Mouse (Mus musculus) frontal cortex, adult 2 months (tissue): ENCODE data around the gene Kcnh1. TPM values are rescaled to one million over a fixed set of nuclear protein-coding genes. Genes with fewer than 3 reads are reported as not detected.
A peak's percentile ranks its signal among the peaks of the same experiment; 100 is the strongest.

Experiments
- DNase-seq, 2 experiments: peaks; one replicate each; pipeline ENCODE4 v3.0.0; 2022; ENCODE audit warnings: low spot score in 1 of 2; ENCODE audit errors: extremely low spot score in 1 of 2
- polyA plus RNA-seq: library from polyadenylated mRNA; depleted of rRNA; stranded (reverse); fragments of >200 nt; gene quantifications from 2 replicates; pipeline ENCODE4 v1.2.3, GENCODE M21; 2012

Gene Kcnh1
- polyA plus RNA-seq, 1 experiment = 26.1 TPM

GRCm38 (mm10) chr1:192450425-192450824, 259.9 kb downstream of the Kcnh1 start:
- no peak for DNase-seq

- DNase-seq = no peak
Observed at GRCm38 (mm10) chr1:192451722-192452121, 261.1 kb downstream of the Kcnh1 start.

DNA sequence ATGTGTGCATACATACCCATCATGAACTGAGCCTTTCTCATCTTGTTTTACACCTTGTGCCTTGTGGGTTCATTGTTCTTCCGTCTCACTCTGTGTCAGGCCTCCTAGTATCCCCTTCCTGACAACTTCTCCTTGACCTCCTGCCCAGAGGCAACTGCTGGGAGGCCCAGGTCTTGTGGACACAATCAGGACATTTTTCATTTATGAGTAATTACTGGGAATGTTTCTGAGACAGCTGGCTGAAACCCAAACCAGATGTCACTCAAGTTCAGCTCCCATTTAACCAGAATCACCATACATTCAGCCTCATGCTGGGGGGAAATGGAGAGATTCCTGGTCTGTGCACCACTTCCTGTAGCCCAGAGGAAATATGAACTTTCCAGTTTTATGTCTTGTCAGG, 263.9 kb downstream of the Kcnh1 start:
- no peak for DNase-seq

DNA sequence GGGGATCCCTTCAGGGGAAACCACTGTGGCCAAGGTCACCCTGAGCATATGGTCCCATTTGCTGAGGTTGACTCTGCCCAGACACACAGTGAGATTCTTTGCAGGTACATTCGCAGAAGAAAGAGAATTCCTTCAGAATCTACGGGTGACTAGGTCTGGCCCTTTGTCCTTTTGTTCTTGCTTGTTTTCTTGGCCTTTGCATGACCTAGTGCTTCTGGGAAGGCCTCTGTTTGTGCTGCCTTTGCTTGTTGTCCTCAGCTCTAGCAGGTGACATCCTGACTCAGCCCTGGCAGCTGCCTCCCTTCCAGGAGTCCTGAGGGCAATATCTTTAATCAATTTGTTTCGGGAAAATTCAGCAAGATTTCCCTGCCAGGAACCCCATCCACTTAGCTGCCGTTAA, 264.4 kb downstream of the Kcnh1 start:
- DNase-seq = no peak

DNA sequence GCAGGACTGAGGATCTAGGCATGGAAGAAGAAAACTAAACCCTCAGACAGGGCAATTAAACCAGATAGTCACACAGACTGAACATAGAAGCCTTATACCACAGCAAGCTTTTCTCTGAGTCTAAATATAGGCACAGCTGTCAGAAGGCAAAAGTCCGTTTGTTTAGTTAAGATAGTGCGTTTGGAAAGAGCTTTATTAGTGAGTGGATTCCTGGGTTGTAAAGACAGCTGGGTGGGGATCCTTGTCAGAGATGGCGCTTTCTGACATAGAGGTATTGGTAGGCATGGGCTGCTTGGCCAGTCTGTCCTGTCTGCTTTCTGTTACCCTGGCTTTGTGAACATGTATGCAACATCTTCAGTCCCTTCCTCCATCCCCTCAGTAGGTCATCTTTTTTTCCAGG, 266.5 kb downstream of the Kcnh1 start:
- DNase-seq = no peak

GRCm38 (mm10) chr1:192457526-192458206, 267.1 kb downstream of the Kcnh1 start:
- DNase-seq = no peak

DNA sequence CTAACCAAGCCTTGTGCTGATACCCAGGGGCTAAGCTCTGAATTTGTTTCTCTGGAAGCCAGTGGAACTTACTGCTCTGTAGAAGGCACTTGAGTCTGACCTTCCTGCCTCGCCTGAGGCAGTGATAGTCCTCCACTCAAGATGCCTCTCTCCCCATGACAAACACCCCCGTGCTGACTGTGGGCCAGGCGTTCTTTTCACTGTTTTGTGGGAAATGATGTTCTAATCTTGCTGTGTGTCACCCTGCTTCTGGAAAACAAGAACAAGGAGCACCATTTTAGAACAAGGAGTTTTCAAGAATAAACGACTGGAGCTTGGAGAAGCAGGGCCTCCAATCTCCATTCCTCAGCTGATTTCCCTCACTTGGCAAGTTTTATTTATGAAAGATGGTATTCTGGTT, 273.2 kb downstream of the Kcnh1 start:
- no peak for DNase-seq

- no peak for DNase-seq
Observed at GRCm38 (mm10) chr1:192472366-192472765, 281.8 kb downstream of the Kcnh1 start.

GRCm38 (mm10) chr1:192473134-192473533, 282.6 kb downstream of the Kcnh1 start:
- DNase-seq = no peak

DNA sequence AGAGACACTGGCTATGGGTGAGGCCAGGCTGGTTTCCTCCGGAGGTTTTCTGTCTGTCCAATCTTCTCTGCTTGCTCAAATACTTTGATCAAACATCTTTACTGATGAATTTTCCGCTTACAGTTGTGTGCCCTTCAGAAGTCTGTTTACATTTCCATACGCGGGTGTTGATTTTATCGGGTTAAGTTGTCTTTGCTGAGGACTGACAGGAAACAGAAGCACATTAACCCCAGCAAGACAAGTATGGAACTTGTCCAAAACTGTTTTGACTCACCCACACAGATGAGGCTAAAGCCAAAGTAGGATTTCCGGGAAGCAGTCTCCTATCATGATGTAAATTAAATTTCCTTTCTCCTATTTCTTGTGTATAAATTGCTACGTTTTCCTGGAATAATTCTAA, 286.1 kb downstream of the Kcnh1 start:
- DNase-seq = no peak

DNA sequence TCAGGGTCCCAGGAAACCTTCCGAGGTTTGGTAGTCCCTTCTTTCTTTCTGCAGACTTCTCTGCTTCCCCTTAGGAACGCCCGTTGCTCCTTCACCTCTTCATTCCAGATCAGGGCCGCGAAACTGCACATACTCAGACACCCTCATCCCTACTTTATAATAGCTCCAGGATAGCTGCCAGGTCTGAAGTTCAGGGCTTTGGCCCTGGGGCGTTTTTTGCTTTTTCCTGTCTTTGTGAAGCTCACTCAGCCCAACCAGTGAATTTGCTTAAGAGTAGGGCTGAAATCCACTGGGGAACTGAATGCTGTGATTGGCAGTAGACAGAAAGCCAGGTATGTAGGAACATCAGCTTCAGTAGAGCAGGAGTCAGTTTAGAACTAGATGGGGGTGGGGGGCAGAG, 287.0 kb downstream of the Kcnh1 start:
- no peak for DNase-seq

- DNase-seq = no peak
Observed at GRCm38 (mm10) chr1:192478176-192478575, 287.6 kb downstream of the Kcnh1 start.

- peak in 1 of 2 experiments; percentile 52 for DNase-seq
Observed at GRCm38 (mm10) chr1:192480072-192480784, 289.7 kb downstream of the Kcnh1 start.

GRCm38 (mm10) chr1:192481446-192481845, 290.9 kb downstream of the Kcnh1 start:
- DNase-seq = peak in 1 of 2 experiments; percentile 50

DNA sequence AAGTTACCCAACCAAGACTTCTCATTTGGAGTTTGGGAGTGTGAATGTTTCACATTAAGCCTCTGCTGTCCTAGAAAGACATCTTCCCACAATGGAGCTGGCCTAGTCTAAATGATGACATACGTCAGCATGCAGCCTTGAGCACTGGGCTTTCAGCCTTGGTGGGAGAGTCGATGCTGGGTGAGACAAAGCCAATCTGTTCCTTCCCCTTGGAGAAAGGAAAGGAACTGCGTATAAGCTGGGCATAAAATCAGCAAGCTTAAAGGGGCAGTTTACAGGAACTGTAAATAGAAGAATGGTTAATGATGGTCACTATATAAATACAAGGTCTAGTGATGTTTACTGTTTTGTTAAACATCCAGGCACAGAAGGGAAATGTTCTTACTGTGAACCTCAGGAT, 294.5 kb downstream of the Kcnh1 start:
- no peak for DNase-seq

DNA sequence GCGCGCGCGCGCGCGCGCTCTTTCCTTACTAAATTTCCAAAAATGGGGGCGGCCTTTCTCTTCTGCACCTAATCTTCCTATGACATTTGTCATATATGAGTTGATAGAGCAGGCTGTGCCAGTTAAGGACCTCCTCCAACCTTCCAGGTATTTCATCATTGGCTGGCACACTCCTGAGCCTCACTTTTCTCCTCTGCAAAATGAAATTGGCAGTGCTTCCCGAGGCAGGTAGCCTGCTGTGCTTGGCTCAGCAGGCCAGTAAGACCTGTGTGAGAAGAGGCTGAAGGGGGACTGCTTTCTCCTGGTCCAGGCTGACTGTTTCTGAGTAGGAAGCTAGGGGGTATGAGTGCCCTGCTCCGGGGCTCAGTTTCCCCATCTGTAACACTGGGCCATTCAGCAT, 297.0 kb downstream of the Kcnh1 start:
- no peak for DNase-seq

- DNase-seq = peak in 1 of 2 experiments; percentile 32
Observed at GRCm38 (mm10) chr1:192489908-192490825, 299.6 kb downstream of the Kcnh1 start.

DNA sequence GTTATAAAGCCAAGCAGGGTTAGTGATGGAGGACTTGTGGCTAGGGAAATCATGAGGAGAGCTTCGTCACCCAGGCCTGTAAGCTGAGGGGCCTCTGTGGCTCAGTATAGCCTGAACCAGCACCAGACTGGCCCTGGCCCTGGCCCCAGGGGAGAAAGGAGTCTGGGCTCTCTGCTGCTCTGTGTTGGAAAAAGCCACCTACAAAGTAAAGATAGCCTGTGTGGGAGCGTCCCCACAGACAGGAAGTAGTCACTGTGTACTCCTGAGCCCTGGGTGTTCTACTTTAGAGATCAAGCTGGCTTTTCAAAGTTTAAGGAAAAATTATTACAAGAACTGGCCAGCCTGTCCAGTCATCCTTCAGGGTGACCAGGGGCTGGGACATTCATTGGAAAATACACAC, 306.9 kb downstream of the Kcnh1 start:
- DNase-seq = peak in 1 of 2 experiments; percentile 31

- DNase-seq = peak in 1 of 2 experiments; percentile 54
Observed at GRCm38 (mm10) chr1:192502016-192502415, 311.4 kb downstream of the Kcnh1 start.

DNA sequence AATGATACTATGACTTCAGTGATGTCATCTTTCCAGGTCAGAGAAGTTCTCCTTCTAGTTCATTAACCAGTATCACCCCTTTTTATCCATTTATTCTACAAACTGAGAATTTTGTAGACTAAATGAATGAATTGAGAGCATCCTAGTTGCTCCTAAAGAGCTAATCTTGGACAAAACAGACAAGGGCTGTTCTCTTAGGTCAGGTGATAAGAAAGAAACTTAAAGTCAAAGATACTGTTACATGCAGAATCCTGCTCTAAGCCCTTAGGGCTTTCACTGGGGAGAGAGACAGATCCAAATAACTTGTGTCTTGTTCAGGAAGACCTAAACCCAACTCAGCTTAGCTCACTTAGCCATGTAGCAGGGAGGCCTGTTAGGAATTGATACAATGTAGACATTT, 312.3 kb downstream of the Kcnh1 start:
- no peak for DNase-seq

DNA sequence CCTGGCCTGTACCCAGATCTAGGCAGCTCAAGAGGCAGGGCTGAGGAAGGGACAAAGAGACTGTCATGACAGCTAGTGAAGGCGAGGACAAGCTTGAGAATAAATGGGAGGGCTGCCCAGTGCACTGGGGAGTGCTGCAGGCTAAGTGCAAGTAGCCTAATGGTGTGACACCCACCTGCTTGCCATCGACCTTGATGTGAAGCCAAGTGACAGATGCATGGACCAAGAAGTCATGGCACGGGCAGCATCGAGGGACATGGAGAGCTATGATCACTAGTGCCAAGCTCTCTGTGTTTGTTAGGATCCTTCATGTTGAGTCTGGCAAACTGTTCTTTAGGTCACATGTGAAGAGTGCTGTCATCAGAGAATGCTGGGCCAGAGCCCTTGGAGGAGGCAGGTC, 313.1 kb downstream of the Kcnh1 start:
- DNase-seq = no peak
